Mouse (Mus musculus) heart, adult 18-20 months (tissue): ENCODE results near the gene Fgfr2. TPM values are rescaled to one million over a fixed set of nuclear protein-coding genes. Genes with fewer than 3 reads are reported as not detected.

ENCODE experiments used
- DNase-seq, 2 experiments: peaks; one replicate each; pipeline ENCODE4 v3.0.0; 2021 to 2022; ENCODE audit warnings: mixed read lengths in 1 of 2
- total RNA-seq, 2 experiments: library from RNA; stranded (reverse); gene quantifications; 2 replicates each; pipeline ENCODE4 v1.2.3; 2021

Fgfr2 gene
- total RNA-seq, 2 experiments from 2014 or later = 1.3 to 2.6 TPM

DNA sequence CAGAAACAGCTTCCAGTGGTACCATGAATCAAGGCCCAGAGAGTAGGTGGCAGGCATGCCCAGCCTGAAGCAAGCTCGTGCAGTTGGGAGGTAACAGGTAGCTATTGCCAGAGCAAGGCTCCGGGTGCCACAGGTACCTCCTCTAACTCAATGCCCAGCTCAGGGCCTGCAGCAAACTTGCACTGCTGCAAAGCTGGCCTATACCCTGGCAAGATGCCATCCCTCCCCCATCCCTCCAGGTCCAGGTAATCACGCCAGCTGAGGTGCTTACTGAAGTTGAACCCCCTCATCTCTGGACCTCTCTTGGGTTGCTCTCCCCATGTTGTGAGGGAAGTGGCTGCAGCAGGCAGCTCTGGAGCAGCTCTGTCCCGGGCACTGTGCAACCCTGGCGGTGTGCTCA is 464.5 kb downstream of the Fgfr2 start:
- no peak for DNase-seq

DNA sequence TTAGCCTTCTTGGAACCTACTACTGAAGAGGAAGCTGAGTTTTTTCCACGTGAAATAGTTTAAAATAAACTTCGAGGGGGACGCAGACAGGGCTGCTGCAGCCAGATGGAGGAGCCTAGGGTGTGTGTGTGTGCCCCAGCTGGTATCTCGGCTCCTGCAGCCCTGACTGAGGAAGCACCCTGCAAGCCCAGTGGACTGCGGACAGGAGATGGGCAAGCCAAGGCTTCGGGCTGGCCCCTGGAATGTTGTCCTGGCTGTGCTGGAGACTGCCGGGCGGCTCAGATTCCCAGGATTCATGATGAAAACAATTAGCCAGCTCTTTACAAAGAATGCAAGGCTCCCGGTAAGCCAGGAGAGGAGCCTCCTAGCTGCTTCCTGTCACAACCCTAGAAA is 465.1 kb downstream of the Fgfr2 start:
- DNase-seq = peak in 1 of 2 experiments; percentile 71

DNA sequence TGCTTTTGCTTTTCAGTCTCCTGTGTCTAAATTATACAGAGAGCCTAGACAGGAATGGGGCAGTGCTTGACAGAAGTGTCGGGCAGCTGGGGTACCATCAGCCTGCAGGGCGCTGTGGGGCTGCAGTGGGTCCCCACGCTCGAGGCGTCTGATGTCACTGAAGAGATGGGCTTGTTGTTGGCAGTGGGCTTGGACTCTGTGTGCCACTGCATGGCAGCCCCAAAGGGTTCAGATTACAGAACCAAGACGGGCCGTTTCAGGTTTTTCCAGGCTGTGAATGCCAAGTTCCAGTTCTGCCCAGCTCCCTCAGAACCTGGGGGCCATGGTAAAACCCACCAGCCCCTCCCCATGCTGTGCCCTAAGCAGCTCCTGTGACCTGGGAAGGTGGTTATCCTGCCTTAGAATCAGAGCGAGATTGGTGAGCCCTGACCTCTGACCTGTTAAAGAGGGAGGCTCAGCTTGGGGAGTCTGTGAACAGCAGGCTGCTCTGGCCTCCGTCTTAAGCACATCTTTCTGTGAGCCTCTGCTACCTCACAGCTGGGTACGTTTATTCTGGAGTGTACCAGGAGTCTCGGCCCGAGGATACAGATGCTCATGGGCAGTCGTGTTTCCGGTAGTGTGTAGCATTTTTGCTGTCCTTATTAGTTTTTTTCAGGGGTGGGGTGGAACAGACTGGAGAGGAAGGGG is 465.6 kb downstream of the Fgfr2 start:
- no peak for DNase-seq

DNA sequence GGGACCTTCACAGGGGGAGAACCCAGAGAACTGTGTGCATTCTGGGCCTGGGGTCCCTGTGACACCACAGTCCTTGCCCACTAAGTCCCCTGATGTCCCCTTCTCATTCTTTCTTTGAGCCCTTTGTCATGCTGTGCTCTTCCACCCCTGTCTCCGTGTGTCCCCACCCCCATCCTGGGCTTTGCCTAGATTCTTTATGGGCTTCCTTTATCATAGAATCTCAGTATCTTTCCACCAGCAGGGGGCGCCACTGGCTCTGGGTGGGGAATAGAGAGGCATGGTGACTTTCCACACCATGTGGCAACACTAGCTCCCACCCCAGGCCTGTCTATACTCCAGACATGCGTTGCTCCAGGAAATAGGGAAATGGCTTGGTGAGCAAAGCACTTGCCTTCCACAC is 466.6 kb downstream of the Fgfr2 start:
- DNase-seq = peak; percentile 90 to 98

- peak; percentile 90 to 94 for DNase-seq
These were observed 467.1 kb downstream of the Fgfr2 start for GRCm38 (mm10) chr7:132656075-132656474.

GRCm38 (mm10) chr7:132654412-132654811 is 468.7 kb downstream of the Fgfr2 start:
- DNase-seq = no peak

GRCm38 (mm10) chr7:132646514-132646913 is 476.6 kb downstream of the Fgfr2 start:
- DNase-seq = no peak

- no peak for DNase-seq
These were observed 478.4 kb downstream of the Fgfr2 start for GRCm38 (mm10) chr7:132644605-132645279.

GRCm38 (mm10) chr7:132641606-132642005 is 481.5 kb downstream of the Fgfr2 start:
- DNase-seq = no peak

DNA sequence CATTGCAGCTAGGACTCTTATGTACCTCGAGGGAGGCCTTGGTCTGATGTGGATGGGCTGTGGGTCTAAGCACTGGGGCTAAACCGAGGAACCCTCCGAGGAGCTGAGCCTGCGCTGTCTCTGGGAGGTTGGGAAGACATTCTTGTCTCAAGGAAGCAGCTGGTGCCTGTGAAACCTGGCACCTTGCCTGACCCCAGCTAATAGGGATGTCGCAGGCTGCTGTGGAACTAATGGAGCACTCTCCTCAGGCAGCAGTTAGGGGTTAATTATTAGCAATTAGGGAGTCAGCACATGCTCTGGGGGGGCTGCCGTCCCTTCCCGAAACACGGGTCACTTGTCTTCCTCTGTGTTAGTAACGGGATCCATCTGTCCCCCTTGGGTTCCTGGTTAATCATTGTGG is 482.2 kb downstream of the Fgfr2 start:
- no peak for DNase-seq

- peak; percentile 47 to 72 for DNase-seq
These were observed 484.6 kb downstream of the Fgfr2 start for GRCm38 (mm10) chr7:132638446-132639087.

DNA sequence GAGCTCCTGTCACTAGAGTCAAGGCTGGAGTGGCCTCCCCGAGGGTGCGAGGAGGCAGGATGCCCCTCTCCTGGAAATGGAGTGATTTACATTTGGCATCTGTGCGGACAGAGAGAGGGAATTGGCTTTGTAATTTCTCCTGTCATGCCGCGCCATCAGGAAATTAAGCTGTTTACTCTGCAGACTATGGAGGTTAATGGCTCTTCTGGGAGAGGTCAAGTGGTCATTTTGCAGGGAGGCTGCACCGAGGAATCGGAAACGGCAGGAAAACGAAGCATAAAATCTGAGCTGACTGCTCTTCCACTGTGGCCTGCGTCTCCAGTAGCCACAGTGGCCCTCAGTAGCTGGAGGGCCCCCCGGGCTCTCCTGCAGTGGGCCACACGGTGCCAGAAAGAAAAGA is 485.9 kb downstream of the Fgfr2 start:
- DNase-seq = no peak

DNA sequence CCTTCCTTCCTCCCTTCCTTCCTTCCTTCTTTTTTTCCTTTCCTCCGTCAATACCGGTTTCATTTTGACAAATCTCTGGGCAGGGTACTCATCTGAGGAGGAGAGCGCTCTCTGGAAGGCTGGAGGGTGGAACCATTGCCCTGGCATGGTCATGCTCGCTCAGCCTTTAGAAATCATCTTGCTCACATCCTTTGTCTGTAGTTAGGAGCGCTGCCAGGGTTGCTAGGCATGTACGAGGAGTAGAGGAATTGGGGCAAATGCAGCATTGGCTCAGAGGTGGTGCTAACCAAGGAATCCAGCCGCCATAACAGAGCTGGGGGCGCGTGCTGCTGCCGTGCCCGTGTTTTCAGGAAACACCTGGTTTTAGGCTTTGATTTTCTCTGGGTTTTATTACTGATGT is 491.8 kb downstream of the Fgfr2 start:
- no peak for DNase-seq

GRCm38 (mm10) chr7:132627448-132627847 is 495.7 kb downstream of the Fgfr2 start:
- DNase-seq = peak; percentile 63 to 72

GRCm38 (mm10) chr7:132626174-132626573 is 497.0 kb downstream of the Fgfr2 start:
- no peak for DNase-seq

GRCm38 (mm10) chr7:132624161-132624560 is 499.0 kb downstream of the Fgfr2 start:
- peak in 1 of 2 experiments; percentile 18 for DNase-seq

DNA sequence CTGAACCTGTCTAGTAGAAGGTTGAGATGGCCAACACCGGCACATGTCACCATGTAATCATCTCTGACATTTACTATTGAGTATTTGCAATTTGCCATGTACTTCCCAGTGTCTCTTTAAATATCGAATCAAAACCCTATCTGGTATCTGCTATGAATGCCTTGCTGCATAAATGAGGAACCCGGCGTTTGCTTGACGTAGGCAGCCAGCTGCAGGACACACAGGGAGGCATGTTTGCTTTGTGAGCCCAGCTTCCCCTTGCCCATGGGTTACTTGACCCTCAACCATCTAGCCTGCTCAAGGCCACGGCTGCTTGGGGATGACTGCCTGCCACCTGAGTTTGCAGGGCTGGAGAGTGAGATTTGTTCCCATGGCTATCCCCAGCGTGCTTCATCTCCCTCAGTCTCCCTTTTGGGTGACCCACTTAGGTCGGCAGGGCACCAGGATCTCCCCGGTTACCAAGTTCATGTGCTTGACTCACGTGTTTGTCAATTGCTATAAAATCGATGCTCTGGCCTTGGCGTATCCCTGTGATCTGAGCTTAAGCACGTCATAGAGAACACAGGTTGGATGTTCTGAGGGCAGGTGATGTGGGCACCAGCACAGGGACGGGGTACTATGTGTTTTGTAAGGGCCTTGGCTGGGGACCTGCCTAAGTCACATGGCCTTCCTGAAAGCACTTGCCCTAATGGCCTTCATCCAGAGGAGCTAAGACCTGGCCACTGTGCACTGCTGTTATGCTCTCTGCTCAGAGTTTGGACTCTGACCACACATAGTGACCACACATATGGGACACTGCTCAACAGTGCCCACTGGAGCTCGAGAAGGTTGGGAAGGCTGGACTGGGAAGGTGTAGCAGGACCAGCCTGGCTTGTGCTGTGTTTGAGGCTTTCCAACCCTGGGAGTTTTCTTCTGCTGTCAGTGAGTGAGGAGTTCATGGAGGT is 502.9 kb downstream of the Fgfr2 start:
- DNase-seq = peak in 1 of 2 experiments; percentile 22

DNA sequence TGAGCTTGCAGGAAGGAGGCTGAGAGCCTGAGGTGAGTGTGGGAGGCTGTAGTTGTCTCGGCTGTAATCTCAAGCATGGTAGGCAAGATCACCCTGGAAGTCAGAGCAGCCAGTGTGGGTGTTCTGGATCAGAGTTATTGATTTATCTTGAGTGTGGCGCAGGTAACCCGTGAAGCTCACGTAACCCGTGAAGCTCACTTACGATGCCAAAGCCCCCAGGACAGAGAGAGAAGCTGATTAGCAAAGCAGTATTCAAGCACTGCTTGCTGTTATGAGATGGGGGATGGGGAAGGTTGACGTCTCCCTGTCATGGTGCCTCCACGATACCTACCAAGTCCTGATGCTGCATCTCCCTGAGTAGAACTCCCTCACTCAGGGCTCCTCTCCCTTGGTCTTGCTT is 503.6 kb downstream of the Fgfr2 start:
- no peak for DNase-seq

DNA sequence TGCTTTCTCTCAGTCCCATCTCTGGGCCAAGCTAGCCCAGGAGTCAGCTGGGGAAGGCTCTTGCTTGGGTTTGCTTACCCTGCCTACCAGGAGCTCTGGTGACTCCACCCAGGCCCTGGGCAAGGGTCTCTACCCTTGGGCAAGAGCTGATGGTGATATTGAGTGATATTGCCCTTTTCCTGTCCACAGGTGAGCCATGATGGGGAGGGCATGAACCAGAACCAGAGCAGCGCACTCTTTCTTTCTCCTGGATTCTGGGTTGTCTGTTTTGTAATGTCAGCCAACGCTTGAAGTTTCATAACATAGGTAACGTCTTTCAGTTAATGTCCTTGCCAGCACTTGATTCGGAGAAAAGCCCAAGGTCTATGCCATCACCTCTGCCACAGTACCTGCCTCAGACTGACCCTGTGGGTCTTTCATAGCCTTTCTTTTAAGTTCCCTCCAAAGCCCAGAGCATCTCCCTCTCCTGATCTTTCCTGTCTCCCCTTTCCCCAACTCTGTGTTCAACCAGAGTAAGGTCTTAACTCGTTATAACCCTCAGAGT is 506.1 kb downstream of the Fgfr2 start:
- DNase-seq = no peak

- no peak for DNase-seq
These were observed 506.8 kb downstream of the Fgfr2 start for GRCm38 (mm10) chr7:132616391-132616790.

DNA sequence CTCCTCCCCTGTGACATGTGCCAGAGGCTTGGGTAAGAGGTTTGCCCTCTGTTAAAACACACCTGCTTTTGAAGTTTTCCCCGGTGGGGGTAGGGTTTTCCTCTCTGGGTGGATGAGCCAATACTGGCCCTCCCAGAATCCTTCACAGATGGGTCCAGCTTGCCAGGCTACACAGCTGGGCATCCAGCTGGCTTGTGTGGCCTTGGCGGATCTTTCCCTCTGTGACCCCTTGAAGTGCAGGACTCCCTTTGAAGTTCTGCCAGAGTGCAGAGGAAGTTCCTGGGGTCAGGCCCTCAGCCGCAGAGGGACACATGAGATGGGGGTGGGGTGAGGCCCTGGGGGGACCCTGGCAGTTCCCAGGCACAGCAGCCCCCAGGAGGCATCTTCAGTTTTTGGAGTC is 507.8 kb downstream of the Fgfr2 start:
- DNase-seq = no peak

DNA sequence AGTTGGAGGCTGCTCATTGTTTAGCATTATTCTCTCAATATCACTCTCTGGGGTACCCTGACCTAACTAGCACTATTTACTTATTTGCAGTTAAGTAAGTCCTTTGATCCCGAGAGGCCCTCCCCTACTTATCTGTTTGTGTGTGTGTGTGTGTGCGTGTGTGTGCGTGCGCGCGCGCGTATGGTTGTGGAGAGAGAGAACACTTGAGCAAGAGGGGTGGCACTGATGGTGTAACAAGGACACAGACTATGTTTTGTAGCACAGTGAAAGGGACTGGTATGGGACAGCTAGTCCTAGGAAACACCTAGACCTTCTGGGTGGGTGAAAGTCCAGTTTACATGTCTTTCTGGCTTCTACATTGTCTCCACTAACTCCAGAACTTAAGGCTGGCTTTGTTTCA is 511.6 kb downstream of the Fgfr2 start:
- no peak for DNase-seq
